Mouse (Mus musculus): Measurements from ENCODE around the gene Cald1.

Gene Cald1

DNA sequence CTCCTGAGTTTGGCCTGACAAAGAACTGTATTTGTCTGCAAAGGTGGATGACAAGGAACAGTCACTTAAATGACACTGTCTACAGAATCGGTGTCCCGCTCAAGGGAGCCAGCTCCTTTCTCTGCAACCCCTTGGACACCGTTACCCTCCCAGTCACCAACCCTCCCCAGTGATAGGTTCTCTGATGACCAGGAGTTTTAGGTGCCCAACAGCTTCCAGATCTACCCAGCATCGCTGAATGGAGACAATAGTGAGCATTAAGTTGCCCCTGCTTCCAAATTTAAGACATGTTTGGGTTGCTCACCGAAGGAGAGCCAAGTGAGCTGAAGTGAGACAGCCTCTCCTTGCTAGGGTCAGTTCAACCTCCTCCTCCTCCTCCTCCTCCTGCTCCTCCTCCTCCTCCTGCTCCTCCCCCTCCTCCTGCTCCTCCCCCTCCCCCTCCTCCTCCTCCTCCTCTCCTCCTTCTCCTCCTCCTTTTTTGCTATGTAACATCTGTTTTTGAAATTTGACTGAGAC, 70.5 kb downstream of the Cald1 start:
- no peak for DNase-seq (ENCODE audit: low spot score)

DNA sequence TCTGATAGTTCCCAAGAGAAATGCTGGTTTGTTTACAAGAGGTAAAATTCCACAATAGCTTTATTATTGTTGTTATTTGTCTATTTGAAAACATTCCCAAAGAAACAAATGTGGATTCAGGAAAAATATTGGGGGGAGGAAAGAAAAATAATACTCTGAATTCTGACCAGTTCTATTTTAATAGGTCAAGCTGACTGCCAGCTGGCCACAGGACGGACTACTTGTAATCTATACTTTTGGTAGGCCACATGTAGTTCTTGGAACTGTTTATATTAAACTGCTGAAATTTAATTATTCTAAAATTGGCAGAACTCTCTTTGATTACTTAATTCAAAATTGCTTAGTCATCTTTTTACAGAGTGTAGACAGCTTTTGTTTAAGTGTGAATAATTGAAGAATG, 73.1 kb downstream of the Cald1 start:
- DNase-seq (ENCODE audit: low spot score), result no peak

DNA sequence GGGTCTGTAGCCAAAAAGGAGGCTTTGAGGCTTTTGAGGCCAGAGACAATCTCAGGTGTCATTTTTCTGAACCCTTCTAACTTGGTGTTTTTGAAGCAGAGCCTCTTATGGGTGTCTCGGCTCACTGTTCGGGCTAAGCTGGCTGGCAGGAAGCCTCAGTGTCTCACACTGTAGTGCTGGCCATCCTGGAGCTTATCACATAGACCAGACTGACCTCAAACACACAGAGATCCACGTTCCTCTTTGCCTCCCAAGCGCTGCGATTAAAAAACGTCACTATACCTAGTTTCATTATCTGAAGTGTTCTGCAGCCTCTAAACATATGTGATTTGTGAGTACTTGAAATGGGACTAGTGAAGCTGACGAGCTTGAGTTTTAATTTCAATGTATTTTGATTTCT, 76.1 kb downstream of the Cald1 start:
- DNase-seq (ENCODE audit: low spot score), result no peak

DNA sequence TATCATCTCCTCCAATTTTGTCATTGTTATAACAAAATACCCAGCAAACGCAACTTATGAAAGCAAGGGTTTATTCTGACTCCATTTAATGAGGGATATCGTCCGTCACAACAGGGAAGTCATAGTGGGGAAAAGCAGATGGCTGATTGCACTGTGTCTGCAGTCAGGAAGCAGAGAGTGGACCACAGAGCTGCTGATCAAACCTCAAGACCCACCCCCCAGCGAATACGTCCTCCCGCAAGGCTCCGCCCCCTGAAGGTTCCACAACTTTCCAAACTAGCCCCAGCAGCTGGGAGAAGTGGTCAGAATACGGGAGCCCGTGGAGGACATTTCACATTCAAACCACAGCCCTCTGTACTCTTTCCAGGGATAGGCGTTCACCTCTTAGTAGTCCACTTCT, 76.6 kb downstream of the Cald1 start:
- DNase-seq (ENCODE audit: low spot score), result no peak

DNA sequence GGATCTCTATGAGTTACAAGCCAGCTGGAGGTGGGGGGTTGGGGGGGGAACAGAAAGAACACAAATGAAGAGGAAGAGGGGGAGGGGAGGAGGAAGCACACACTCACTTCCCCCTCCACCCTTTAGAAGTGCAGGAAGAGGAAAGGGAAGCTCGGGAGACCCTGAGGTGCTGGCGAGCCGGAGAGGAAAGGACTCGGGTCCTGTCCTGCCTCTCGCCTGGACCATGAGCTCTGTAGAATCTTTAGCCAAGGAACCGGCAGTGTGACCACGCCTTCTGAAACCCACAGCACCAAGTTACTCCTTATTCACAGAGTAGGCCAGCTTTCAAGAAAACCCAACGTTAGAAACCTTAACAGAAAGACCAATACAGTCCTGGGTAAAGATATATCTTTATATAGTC, 83.8 kb downstream of the Cald1 start:
- DNase-seq (ENCODE audit: low spot score), result no peak

DNA sequence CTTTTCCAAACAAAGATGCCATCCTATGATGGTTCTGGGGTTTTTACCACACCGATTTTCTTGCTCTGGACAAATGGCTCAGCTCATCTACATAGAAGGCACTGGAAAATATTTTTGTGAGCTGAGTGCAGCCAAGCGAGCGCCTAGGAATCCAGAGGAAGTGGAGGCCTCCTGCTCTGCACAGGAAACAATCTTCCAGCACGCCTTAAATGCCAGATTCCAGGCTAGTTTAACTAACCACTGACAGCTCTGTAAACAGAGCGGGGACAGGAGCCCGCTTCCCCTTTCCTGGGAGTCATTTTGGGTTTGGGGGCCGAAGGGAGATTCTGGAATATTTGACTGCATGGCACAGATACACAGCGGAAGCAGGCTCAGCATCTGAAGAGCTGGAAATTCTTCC, 86.6 kb downstream of the Cald1 start:
- no peak for DNase-seq (ENCODE audit: low spot score)

DNA sequence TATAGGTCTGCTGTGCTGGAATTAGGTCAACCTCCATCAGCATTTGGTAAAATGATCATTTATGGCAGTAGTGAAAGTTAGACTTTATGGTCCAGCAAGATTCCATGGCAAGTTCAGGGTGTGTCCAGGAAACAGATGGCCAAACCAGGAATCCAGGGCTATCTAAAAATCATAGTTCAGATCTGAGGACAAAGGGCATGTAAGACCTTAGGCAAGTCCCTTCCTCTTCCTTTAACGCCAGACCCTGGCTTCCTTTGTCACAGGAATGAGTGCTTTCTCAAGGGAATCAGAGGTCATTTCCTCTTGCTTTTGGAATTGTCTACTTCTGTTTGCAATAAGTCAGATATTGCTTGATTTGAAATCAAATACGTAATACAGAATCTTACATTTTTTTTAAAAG, 90.7 kb downstream of the Cald1 start:
- DNase-seq (ENCODE audit: low spot score), result no peak

DNA sequence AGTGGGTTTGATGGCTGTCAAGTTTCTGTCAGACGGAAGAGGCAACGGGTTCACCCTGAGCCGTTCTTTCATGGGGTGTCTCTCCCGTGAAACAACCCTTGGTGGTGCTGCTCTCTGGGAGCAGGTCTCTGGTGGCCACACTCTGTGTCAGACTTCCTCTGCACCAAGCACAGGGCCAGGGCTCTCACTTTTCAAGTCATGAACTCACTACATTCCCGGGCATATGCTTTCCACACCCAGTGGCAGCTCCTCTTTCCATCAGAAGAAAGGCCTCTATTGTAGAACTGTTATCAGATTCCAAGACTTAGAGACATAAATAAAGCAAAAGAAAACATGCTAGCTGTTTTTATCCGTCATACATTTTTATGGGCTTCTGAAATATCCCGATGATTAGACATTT, 93.1 kb downstream of the Cald1 start:
- no peak for DNase-seq (ENCODE audit: low spot score)

DNA sequence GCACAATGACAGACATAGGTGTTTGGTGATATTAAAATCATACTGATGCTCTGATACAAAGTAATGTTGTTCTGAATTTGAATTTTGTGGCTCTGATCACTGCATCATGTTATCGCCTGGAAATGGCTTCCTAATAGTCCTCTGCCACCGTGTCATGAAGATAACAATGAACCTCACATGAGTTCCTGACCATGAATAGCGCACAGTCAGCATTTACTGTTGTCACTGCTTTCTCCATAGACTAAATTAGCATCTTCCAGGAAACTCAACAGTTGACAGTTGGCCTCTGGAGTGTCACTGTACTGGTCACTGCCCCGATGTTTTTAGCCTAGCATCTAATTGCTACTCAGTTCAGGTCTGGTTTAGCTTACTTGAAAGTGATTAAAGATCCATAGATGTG, 95.8 kb downstream of the Cald1 start:
- DNase-seq (ENCODE audit: low spot score), result no peak

DNA sequence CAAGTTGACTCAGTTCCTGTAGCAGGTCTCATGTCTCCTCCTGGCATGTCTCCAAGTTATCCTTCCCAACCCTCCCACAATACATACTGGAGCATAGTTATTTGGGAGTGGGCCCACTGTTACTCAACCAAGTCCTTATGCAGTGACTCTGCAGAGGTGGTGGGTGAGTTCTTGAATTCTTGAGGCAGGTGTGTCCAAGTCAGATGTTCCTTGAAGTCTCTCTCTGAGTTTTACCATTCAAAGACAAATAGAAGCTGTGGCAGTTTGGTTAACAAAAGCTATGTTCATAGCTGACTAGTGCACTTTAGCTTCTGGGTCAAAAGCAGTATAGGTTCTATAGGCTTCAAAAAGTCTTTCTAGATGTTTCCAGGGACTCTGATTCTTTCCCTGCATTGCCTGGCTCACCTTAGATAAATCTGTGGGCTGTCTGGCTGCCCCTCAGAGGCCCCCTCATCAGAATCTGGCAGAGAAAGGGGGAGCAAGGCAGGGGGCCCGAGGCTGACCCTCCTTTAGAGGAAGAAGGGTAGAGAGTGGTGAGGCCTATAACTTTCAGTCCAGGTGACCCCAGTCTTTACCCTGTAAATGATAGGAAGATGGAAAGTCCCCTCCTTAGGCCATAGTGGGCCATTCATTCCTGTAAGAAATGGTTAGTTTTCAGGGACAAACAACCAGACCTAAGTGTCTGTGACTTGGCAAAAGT, 105.3 kb downstream of the Cald1 start:
- no peak for DNase-seq (ENCODE audit: low spot score)

DNA sequence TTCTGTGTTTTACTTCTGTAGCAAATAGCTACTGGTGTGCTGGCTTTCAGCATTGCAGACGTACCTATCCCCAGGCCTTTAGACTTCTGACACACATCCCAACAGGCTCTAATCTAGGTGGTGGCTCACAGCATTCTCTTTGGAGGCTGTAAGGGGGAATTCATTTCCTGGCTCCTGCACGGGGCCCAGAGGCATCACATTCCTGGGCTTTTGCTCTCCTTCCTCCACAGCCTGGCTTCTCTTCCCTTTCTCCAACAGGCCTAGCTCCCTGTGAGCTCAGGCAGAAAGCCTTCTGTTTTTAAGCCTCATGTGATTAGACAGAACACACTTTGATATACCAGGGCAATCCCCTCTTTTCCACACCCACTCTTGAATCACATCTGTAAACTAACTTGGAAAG, 109.2 kb downstream of the Cald1 start:
- no peak for DNase-seq (ENCODE audit: low spot score)

DNA sequence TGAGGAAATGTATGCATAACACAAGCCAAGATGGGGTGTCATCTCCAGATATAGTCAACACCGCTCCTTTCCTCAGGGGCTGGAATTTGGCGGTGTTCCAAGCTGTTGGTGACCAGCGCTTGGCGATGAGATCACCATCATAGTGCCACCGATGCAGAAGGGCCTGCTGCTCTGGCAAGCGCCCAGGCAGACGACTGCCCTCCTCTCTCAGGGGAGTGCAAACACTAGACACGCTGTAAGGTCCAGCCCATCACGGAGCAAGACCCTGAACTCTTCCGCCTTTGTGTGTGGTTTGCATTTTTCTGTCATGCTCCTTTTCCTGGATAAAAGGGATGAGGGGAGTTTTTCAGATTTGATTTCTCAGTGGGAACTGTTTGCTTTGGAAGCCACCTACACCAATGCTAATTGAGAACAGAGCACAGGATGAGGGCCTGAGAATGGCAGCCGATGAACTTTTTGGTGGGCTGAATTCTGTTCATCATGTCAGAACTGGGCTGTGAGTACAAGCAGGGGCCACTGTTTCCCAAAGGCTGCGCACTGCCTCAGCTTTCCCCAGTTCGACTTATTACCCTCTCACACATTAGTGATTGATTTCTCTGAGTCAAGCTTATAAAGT, 110.5 kb downstream of the Cald1 start:
- no peak for DNase-seq (ENCODE audit: low spot score)

DNA sequence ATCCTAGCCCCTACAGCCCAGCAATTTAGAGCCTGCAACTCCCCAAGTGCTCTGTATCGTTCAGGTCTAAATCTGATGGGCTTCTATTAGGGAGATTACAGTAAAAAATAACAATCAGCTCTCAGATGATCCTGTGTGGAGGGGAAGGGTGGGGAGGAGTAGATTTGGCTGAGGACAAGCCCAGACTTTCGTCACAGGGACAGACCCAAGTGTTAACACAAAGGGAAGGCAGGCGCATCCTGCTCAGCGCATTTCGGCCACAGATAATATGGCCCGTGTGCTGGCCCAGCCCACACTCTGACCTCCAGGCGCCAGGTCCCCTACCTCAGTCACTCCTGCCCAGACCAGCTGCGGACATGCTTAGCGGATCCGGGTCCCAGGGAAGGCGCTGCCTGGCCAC, 111.0 kb downstream of the Cald1 start:
- DNase-seq (ENCODE audit: low spot score), result no peak

DNA sequence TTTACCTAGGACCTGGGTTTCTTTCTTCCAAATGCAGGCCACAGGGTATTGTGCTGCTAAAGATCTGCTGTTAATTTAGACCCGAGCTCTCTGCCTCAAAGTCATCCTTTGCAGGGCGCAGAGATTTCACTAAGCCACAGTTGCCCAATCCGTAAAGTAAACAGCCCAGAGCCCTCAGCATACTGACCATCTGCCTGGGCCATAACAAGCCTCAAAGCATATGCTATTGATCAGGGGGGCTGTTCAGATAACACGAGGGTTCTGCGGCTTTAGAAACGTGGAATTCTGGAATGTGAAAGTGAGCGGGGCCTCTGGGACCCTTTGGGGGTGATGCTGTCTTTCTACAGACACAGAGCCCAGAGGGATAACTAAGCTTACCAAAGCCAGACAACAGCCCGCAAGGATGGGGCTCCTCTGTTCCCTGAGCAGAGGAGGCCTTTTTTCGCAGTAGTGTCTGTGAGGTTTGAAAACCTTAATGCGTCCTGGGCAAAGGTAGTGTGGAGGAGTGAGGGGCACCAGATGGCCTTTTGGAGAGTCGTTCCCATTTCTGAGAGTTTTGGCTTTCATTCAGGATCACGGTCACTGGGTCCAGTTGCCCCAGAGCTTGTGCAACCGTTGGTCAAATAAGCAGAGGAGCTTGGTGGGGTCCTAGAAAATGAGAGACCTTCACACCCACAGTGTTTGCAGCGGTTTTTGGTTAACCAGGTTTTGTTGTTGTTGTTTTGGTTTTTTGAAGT, 111.8 kb downstream of the Cald1 start:
- DNase-seq (ENCODE audit: low spot score), result no peak

DNA sequence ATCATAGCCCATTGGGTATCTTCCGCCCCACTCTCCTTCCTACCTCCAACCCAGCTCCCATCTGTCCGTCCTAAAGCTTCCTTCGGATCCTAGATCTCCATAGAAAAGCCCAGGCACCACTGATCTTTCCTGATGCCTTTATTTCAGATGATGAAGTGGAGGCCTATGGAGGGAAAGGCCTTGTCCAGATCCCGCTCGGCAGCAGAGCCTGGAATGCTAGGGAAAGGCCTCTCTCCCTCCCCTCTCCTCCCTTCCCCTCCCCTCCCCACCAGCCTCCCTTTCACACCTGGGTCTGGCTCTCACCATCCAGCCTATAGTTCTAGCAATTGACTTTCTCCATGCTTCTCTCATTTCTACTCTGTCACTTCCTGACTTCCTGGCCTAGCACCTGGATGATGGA, 112.5 kb downstream of the Cald1 start:
- no peak for DNase-seq (ENCODE audit: low spot score)

DNA sequence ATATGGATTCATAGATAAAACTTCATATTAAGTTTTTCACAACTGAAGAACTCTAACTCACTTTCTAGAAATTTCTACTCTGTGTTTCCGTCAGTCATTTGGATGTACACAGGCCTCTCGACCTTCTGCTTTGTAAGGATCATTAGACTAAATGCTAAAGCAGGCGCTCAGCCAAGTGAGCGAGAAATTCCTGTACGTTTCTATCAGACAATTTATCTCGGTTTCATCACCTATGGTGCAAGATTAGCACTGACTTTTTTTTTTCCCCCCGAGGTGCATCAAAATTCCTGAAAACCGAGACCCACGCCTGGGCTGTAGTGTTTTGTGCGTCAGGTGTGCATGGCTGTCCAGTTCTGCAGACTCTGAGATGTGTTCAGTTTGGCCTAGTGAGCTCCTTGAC, 113.3 kb downstream of the Cald1 start:
- DNase-seq (ENCODE audit: low spot score), result no peak

DNA sequence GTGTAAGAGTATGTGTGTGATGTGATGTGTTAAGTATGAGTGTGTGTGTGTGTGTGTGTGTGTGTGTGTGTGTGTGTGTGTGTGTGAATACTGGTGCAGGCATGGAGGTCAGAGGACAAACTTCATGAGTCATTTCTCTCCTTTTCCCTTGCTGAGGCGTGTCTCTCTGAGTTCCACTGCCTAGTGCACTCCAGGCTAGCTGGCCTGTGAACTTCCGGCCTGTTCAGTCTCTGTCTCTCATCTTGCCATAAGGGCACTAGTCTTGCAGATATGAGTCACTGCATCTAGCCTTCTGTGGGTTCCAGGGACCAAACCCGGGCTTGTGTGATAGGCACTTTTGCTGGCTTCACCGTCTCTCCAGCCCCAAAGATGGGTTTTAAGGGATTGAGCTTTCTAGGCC, 114.9 kb downstream of the Cald1 start:
- DNase-seq (ENCODE audit: low spot score), result no peak

DNA sequence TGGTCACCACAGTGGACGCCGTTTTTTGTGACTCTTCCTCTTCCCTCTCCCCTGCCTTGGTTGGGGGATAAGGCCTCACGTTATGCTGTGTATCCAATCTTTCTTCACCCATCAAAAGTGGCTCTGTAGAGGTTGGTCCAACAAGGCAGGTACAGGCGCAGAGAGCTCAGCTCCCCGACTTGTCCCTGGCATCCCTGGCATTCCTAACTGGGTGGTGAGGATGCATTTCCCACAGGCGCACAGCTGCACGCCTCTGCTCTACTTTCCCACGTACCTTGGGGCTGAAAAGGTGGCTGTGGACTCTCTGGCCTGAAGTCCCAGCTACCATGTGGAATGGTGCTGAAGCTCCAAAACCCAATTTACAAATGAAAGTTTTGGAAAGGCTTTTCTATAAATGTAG, 115.5 kb downstream of the Cald1 start:
- DNase-seq (ENCODE audit: low spot score), result no peak

DNA sequence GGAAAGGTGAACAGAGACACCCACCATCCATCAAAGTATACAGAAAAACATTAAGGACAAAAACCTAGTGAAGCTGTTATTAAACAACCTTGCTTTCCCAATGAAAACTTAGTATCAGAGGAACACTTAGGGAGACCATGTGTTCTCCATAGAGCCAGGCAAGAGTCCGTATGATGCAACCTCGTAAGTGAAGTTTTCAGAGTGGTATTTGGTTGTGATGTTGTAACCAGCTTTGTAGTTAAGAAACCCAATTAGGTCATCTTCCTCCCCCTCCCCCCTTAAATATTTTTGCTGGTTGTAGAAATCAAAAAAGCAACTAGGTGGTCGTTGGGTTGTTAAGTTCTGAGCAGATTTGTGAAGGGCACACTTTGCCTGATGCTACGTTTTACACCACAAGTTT, 116.3 kb downstream of the Cald1 start:
- no peak for DNase-seq (ENCODE audit: low spot score)

DNA sequence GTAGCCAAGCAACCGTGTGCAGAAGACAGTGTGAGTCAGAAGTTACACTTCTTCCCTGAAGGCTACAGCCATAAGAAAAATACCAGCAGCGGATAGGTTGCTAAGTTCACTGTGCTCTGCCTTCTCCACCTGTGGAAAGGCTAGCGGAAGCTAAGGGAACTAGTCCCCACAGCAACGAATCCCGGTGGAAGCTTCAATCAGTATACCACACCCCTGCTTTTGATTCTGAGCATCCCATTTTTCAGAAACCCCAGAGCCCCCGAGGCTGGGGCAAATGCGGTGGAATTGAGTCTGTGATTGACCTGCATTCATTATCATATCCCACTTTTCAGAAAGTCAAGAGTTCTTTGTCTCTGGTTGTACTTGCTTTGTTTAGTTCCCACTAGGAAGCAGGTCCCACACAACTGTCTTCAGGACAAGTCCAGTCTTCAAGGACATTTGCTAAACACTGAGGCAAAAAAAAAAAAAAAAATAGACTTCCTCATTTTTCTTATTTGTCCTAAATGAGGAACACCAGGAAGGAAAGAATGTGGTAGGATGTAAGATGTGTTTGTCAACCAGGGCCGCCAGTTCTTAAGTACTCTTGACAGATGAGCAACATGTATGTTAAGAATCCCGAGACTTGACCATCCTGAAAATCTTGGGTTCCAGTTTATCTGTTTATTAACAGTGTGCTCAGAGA, 118.0 kb downstream of the Cald1 start:
- no peak for DNase-seq (ENCODE audit: low spot score)

DNA sequence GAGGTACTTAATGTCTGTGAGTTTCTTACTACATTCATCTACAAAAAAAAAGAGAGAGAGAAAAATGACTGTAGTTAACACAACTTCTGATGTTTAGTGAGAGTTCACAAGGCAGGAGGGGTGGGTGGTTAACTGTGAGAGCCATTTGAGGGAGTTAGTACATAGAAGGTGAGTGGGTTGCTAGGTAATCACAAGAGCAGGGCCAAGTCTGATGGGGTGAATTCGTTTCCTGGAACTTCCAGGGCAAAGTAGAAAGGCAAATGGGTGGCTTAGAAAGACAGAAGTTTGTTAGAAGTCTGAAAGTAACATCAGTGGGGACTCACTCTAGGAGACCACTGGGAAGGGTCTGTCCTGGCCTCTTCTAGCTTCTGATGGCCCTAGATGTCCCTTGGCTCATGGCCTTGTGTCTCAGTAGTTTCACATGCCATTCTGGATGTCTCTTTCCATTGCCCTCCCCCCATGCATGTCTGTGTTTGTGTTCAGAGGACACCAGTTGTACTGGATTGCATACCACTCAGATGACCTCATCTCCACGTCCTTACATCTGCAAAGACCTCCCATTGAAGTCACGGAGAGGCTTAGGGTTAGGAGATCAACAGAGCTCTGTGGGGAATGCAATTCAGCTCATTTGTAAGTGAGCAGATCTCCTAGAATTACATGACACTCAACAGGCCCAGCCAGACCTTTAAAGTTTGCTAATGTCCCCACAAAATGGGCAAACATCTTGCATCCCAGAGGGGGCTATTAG, 118.8 kb downstream of the Cald1 start:
- no peak for DNase-seq (ENCODE audit: low spot score)

DNA sequence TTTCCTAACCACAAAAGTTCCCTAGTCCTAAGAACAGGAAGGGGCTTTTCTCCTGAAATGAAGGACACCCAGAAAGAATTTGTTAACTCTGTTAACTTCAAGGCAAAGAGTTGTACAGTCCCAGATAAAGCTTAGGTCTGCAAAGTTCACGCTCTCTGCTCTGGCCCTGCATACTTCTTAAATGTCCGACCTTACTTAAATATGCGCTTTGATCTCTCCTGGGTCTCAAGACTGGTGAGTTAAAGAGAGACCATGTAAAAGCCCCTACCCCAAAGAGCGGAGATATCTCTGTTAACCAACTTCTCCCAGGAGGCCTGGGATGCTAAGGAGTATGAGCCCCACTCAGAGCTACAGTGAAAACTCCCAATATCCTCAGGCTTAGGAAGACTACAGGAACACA, 119.4 kb downstream of the Cald1 start:
- DNase-seq (ENCODE audit: low spot score), result no peak

Data from layer of hippocampus, adult 9-10 months (tissue).